Mouse (Mus musculus) forebrain, embryonic 16.5 days (tissue): ENCODE data around the gene Brat1. TPM values are rescaled to one million over a fixed set of nuclear protein-coding genes. Genes with fewer than 3 reads are reported as not detected.

Experiments
- ATAC-seq: fragments of 200-750 bp; cut with Nextera tagmentation; 2 replicates; pipeline ENCODE4 v1.8.0; 2017; ENCODE audit warnings: mild to moderate bottlenecking, moderate library complexity
- H3K27ac ChIP-seq: fragments of 300-500 bp; sonication (generic); 2 replicates; pipeline ENCODE4 v1.5.1; 2014; ENCODE audit warnings: low read length, control low read depth
- H3K27me3 ChIP-seq: fragments of 300-500 bp; sonication (generic); replicated peaks from 2 replicates; pipeline ENCODE4 v1.6.1; 2014; ENCODE audit warnings: low read length; ENCODE audit not compliant: control insufficient read depth, insufficient read depth
- H3K36me3 ChIP-seq: fragments of 300-500 bp; sonication (generic); 2 replicates; pipeline ENCODE4 v1.6.1; 2014; ENCODE audit not compliant: control insufficient read depth, insufficient read depth
- H3K4me1 ChIP-seq: fragments of 300-500 bp; sonication (generic); replicated peaks from 2 replicates; pipeline ENCODE4 v1.6.1; 2014; ENCODE audit warnings: low read length; ENCODE audit not compliant: control insufficient read depth, insufficient read depth
- H3K4me2 ChIP-seq: fragments of 300-500 bp; sonication (generic); 2 replicates; pipeline ENCODE4 v1.6.1; 2014; ENCODE audit warnings: mild to moderate bottlenecking, low read length, control low read depth
- H3K4me3 ChIP-seq: fragments of 300-500 bp; sonication (generic); replicated peaks from 2 replicates; pipeline ENCODE4 v1.5.1; 2014; ENCODE audit warnings: mild to moderate bottlenecking, low read length, control low read depth
- H3K9ac ChIP-seq: fragments of 300-500 bp; sonication (generic); replicated peaks from 2 replicates; pipeline ENCODE4 v1.6.1; 2014; ENCODE audit warnings: low read depth, low read length, control low read depth
- H3K9me3 ChIP-seq: fragments of 300-500 bp; sonication (generic); 2 replicates; pipeline ENCODE4 v1.6.1; 2016; ENCODE audit warnings: low read length; ENCODE audit not compliant: control insufficient read depth
- WGBS: fragments of 180-500 bp; shearing (Covaris S2); extraction: QIAGEN DNeasy Blood & Tissue Kit; methylation state at CpG from one replicate; pipeline ENCODE4 v1.1.7; 2014; 5-methylcytosine and 5-hydroxymethylcytosine counted together
- polyA plus RNA-seq: library from polyadenylated mRNA; unstranded; fragments of >200 nt; fragmentation: Nextera tagmentation; extraction: Ambion mirVana; gene quantifications from 2 replicates; pipeline ENCODE4 v1.2.1, GENCODE M21; 2015

The Brat1 gene
- polyA plus RNA-seq, 1 experiment from 2014 or later = 28.4 TPM

DNA sequence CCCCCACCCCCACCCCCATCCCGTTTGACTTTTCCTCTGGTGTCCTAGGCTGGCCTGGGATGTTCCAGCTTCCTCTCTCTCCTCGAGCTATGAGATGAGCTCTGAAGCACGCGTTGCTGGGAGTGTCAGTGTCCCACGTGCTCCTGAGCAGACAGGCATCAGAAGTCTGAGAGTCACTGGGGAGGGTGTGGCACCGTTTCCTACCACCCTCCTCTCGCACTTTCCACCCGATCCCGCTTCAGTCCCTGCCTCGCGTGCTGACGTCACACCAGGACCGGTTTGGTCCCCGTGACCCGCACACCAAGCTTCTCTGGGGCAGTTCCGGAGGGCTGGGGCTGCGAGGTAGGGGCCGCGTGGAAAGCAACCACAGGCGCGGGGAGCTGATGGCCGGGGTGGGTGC is 30.5 kb downstream of the Brat1 start:
- peaks cover 7% of the 10 kb centered on the region for H3K4me1 ChIP-seq
- H3K27ac ChIP-seq = no peak overlapping the region
- peaks cover 5% of the 10 kb centered on the region; the same call in 1 of the 2 replicates for H3K9me3 ChIP-seq
- H3K27me3 ChIP-seq = peaks cover 10% of the 10 kb centered on the region
- H3K9ac ChIP-seq = no peak overlapping the region
- WGBS = 2% methylated on average over 22 of the region's 22 CpGs
- no peaks in the 10 kb centered on the region for H3K36me3 ChIP-seq
- 0 out of 2 replicates have a peak, but pooled peaks have one; percentile 15 for ATAC-seq
- peak overlapping the region; percentile 36 for H3K4me3 ChIP-seq
- peak overlapping the region; percentile 53 for H3K4me2 ChIP-seq

DNA sequence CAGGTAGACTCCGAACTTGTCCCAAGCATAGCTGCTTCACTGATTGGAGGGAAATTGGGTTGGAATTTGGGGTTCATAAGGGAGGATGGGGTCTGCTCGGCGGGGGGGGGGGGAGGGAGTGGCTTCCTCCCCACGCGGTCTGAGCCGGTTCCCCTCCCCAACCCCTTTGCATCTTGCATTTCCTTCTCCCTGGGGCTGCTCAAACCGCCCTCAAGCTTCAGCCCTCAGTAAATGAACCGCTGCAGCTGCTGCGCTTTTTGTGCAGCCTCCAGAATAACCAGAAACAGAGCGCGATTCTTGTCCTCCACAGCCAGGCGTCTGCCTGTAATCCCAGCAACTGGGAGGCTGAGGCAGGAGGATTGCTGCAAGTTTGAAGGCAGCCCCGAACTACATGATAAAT is 31.4 kb downstream of the Brat1 start:
- H3K4me3 ChIP-seq = no peak overlapping the region
- H3K4me2 ChIP-seq = no peak overlapping the region
- peaks cover 7% of the 10 kb centered on the region for H3K4me1 ChIP-seq
- no peak overlapping the region for H3K9ac ChIP-seq
- 30% methylated on average over 11 of the region's 13 CpGs for WGBS
- H3K27ac ChIP-seq = no peak overlapping the region
- H3K36me3 ChIP-seq = no peaks in the 10 kb centered on the region
- H3K27me3 ChIP-seq = peaks cover 10% of the 10 kb centered on the region
- no peak for ATAC-seq
- peaks cover 5% of the 10 kb centered on the region; the same call in 1 of the 2 replicates for H3K9me3 ChIP-seq

GRCm38 (mm10) chr5:140739813-140740212 is 35.0 kb downstream of the Brat1 start:
- Histone ChIP-seq H3K4me1 (peaks cover 10% of the 10 kb centered on the region), H3K27ac (no peak overlapping the region), H3K9ac (no peak overlapping the region), H3K36me3 (no peaks in the 10 kb centered on the region), H3K9me3 (peaks cover 5% of the 10 kb centered on the region; the same call in 1 of the 2 replicates), H3K27me3 (peaks cover 7% of the 10 kb centered on the region), H3K4me2 (no peak overlapping the region), H3K4me3 (no peak overlapping the region)
- WGBS = 81% methylated on average over 12 of the region's 12 CpGs
- no peak for ATAC-seq

DNA sequence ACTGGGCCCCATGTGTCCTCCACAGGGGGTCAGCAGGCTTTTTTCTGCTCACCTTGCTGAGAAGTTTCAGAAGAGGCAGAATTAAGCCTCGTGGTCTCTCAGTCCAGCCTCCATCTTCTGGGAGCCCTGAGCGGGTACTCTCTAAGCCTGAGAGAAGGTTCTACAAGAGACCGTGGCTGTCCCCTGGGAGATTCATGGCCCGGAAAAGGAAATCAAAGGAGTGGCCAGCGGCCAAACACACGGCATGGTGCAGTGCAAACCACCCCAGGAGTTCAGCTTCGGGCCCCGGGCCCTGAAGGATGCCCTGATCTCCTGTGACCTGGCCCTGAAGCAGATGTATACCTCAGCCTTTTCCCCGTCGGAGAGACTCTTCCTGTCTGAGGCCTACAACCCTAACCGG is 36.2 kb downstream of the Brat1 start:
- WGBS = 79% methylated on average over 11 of the region's 11 CpGs
- Histone ChIP-seq H3K4me3 (no peak overlapping the region), H3K27me3 (no peaks in the 10 kb centered on the region; the same call in 1 of the 2 replicates), H3K27ac (no peak overlapping the region), H3K4me1 (0 out of 2 replicates have a peak, but pooled peaks cover 3% of the 10 kb centered on the region), H3K9ac (no peak overlapping the region), H3K36me3 (no peaks in the 10 kb centered on the region), H3K9me3 (peaks cover 4% of the 10 kb centered on the region; the same call in 1 of the 2 replicates), H3K4me2 (no peak overlapping the region)
- no peak for ATAC-seq

- Histone ChIP-seq H3K36me3 (no peaks in the 10 kb centered on the region), H3K4me1 (0 out of 2 replicates have a peak, but pooled peaks cover 3% of the 10 kb centered on the region), H3K27me3 (no peaks in the 10 kb centered on the region), H3K9me3 (no peaks in the 10 kb centered on the region), H3K27ac (no peak overlapping the region), H3K4me3 (no peak overlapping the region), H3K9ac (no peak overlapping the region), H3K4me2 (no peak overlapping the region)
- ATAC-seq = no peak
Observed at GRCm38 (mm10) chr5:140741877-140742276, 37.1 kb downstream of the Brat1 start.

DNA sequence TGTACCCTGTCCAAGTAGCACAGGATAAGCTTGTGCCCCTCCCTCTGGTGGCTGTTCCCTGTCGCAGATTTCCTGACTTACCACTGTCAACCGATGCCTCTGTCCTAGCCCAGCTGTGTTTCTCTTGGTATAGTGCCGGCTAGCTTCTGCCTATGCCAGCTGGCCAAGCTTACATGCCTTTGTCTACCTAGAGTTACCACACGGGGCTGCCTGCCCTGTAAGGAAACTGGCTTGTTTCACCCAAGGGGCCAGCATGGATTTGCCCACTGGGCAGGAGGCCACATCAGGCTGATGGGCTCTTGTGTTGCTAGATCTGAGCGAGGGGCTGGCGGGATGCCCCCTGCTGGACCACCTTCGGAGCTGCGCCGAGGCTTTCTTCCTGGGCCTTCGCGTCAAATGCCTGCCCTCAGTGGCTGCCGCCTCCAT is 38.9 kb downstream of the Brat1 start:
- no peaks in the 10 kb centered on the region for H3K36me3 ChIP-seq
- no peak overlapping the region for H3K9ac ChIP-seq
- 20% methylated on average over 12 of the region's 12 CpGs for WGBS
- H3K27ac ChIP-seq = no peak overlapping the region
- H3K4me1 ChIP-seq = 0 out of 2 replicates have a peak, but pooled peaks cover 4% of the 10 kb centered on the region
- peak; percentile 59 for ATAC-seq
- no peak overlapping the region for H3K4me3 ChIP-seq
- H3K27me3 ChIP-seq = no peaks in the 10 kb centered on the region
- H3K9me3 ChIP-seq = no peaks in the 10 kb centered on the region
- H3K4me2 ChIP-seq = no peak overlapping the region

- Histone ChIP-seq H3K27me3 (no peaks in the 10 kb centered on the region), H3K36me3 (no peaks in the 10 kb centered on the region), H3K4me2 (no peak overlapping the region), H3K9me3 (no peaks in the 10 kb centered on the region), H3K4me1 (peaks cover 12% of the 10 kb centered on the region; the same call in 1 of the 2 replicates), H3K9ac (no peak overlapping the region), H3K4me3 (no peak overlapping the region), H3K27ac (no peak overlapping the region)
- WGBS = 91% methylated on average over 10 of the region's 10 CpGs
- ATAC-seq = no peak
Observed at GRCm38 (mm10) chr5:140748425-140748824, 43.6 kb downstream of the Brat1 start.

DNA sequence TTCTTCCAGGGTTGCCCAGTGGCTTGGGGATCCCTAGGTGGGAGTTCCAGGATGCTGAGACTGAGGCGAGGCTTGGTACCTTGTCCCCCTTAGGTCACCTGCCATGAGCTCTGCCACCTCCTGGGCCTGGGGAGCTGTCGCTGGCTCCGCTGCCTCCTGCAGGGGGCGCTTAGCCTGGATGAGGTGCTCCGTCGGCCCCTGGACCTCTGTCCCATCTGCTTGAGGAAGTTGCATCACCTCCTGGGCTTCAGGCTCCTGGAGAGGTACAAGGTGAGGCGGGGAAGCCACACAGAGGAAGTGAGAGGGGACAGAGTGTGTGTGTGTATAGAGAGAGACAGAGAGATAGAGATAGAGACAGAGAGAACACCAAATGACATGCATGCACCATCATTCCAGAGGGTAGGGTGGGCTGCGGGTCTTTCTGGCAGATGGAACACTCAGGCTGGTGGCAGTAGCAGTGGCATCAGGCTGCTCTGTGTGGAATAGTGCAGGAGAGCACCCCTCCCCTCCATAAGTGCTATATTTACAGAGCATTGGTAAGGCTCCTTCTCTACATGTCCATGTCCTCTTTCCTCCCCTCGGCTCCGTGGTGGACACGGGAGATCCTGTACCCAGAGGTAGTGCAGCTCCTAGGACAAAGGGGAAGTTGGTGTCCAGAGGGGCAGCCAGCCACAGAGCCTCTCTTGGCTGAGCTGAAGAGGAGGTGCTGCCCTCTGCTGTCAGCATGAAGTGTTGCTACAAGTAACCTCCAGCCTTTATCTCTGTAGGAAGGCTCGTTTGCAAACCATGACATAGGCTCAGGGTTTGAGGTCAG is 44.5 kb downstream of the Brat1 start:
- WGBS = 16% methylated on average over 12 of the region's 12 CpGs
- no peaks in the 10 kb centered on the region for H3K27me3 ChIP-seq
- peaks cover 9% of the 10 kb centered on the region; the same call in 1 of the 2 replicates for H3K4me1 ChIP-seq
- peak overlapping the region; percentile 14; the same call in 1 of the 2 replicates for H3K4me3 ChIP-seq
- no peak overlapping the region for H3K27ac ChIP-seq
- H3K9ac ChIP-seq = peak overlapping the region; percentile 23; the same call in 1 of the 2 replicates
- H3K9me3 ChIP-seq = no peaks in the 10 kb centered on the region
- H3K36me3 ChIP-seq = no peaks in the 10 kb centered on the region
- peak; percentile 76 for ATAC-seq
- peak overlapping the region; percentile 34 for H3K4me2 ChIP-seq

- 0% methylated on average over 1 of the region's 2 CpGs for WGBS
- no peak overlapping the region for H3K9ac ChIP-seq
- H3K4me1 ChIP-seq = peaks cover 9% of the 10 kb centered on the region; the same call in 1 of the 2 replicates
- no peaks in the 10 kb centered on the region for H3K27me3 ChIP-seq
- H3K4me2 ChIP-seq = no peak overlapping the region
- no peaks in the 10 kb centered on the region for H3K36me3 ChIP-seq
- H3K4me3 ChIP-seq = no peak overlapping the region
- no peak overlapping the region for H3K27ac ChIP-seq
- no peaks in the 10 kb centered on the region for H3K9me3 ChIP-seq
- no peak for ATAC-seq
Observed at GRCm38 (mm10) chr5:140750925-140751324, 46.1 kb downstream of the Brat1 start.
